Mouse (Mus musculus) urinary bladder, postnatal 0 days (tissue): Measurements from ENCODE around the gene Chchd4. TPM values are rescaled to one million over a fixed set of nuclear protein-coding genes. Genes with fewer than 3 reads are reported as not detected.

ENCODE experiments used
- polyA plus RNA-seq: library from polyadenylated mRNA; unstranded; fragments of >200 nt; fragmentation: Nextera tagmentation; extraction: Ambion mirVana; gene quantifications from 2 replicates; pipeline ENCODE4 v1.2.1, GENCODE M21; 2015

Gene Chchd4
- polyA plus RNA-seq, result 11.6 and 13.5 TPM in 2 replicates

DNA sequence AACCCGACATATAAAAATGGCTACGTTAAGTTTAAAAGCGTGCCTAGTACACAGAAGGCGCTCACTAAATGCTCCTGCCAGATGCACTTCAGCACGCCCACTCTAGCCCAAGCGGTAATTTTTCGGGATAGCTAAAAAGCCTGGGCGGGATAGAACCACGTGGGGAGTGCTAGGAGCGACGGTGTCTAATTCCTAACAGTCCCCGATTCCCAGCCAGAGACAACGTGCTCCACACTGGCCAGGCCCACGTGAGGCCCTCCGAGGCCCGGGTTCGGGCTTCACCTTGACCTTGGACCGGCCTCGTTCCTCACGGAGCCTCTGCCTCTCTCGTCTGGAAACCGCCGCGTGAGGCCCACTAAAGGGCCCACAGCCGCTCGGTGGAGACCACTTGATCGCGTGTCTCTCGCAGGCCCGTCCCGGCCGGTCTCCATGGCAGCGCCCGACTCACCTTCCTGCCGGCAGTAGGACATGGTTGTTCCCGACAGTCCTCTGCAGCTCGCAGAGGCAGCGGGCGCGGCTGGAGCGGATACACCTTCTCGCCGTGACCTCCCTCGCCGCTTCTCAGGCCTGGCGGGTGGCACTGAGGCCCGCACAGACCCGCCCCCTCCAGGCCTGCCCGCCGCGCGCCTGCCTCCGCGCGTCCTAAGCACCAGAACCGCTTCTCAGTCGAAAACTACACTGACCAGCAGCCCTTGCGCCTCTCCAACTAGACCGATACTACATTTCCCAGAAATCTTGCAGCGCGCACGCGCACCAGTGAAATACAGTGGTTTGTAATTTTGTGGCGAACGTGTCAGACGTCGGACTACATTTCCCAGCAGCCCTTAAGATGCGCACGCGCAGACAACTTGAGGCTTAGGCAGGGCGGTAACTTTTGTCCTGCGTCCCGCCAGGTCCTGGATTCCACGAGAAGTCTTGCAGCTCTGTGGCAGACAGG is at the start of gene Chchd4, which contains the start of gene Tmem43:
Gene Chchd4 (minus strand): TSS at position 679 of the 937 bp plus-strand sequence.
Gene Tmem43 (plus strand): TSS at position 836 of the 937 bp plus-strand sequence.

DNA sequence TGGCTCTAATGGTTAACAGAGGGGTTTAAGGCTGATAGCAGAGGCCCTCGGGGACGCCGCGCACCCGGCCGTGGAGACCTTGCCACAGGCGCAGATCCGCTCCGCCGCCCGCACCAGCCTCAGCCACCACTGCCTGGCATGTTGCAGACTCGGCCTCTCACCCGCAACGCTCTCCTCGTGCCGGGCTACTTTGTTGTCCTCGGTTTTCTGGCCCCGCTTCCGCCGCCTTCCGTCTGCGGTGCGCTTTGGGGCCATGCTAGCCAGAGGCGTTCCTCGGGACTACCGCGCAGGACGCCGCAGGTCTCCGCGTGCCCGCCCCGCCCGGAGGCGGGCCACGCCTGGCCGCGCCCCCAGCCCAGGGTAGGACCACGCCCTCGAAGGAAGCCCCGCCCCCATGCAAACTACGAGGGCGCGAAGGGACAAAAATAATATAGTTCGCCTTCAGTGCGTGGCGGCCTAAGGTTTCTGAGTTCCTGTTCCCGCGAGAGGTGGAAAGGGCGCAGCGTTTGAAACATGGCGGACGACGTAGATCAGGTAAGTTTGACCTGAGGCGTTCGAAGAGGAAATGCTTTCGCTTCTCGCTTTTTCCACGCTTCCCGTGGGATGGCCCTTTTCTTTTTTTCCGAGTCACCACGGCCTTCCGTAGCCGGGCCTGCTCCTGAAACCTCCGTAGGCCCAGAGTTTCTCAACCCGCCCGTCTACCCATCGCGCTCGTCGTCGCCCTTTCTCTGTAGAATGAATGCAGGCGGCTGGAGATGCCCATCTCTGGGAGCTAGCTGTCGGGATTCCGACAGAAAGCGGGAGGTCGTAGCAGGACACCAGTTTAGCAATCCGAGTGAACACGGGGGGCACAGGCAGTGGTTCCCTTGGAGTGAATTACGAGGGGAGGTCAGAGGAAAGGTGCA is 42.5 kb upstream of the Chchd4 start, which contains the start of the genes Xpc and Lsm3:
Gene Xpc (minus strand): TSS at position 344 of the 905 bp plus-strand sequence.
Gene Lsm3 (plus strand): TSS at position 384 of the 905 bp plus-strand sequence.

Other genes starting within 250 kb of the Chchd4 start
- gene Wnt7a, start 62.2 kb downstream of the Chchd4 start, polyA plus RNA-seq, result not detected in 2 replicates
- gene Tmem43, start 157 bp upstream of the Chchd4 start, polyA plus RNA-seq, result 58.0 and 59.4 TPM in 2 replicates
- 14.2 and 14.6 TPM in 2 replicates for gene Xpc, start 42.3 kb upstream of the Chchd4 start, polyA plus RNA-seq
- gene Lsm3, start 42.4 kb upstream of the Chchd4 start, polyA plus RNA-seq, result 112 and 121 TPM in 2 replicates
- gene Slc6a6, start 210.5 kb upstream of the Chchd4 start, polyA plus RNA-seq, result 52.2 and 67.1 TPM in 2 replicates